In genomic region chr16:93607669-93608101, GRCm38 (mm10) we compare ENCODE assay signal across 8 mouse cellular contexts. TPM values are rescaled to one million over a fixed set of nuclear protein-coding genes. Genes with fewer than 3 reads are reported as not detected.
DNase-seq lines count a peak whose midpoint lies in the region; ATAC-seq lines count a peak whose summit lies in the region.

No protein-coding gene starts in this region.

- DNase-seq in MEL-GATA-1-ER (ENCODE audit: extremely low read depth, low read depth): peak; percentile 76
- peak; percentile 86 for DNase-seq in cerebellum, adult 9-10 months
- peak; percentile 91 for DNase-seq in hindbrain, embryonic 11.5 days (ENCODE audit: low spot score)
- DNase-seq in layer of hippocampus, postnatal 10 days (ENCODE audit: low spot score in 2 of 2): peak; percentile 81 to 85
- peak; percentile 92 for DNase-seq in lung, postnatal 10 days
- peak; percentile 73 for DNase-seq in ovary, postnatal 14 days (ENCODE audit: low spot score)
- DNase-seq in thymus, postnatal 10 days (ENCODE audit: low spot score in 2 of 2): peak; percentile 83 to 89

- peak overlapping the region; percentile 80 for H3K9ac ChIP-seq in hindbrain, embryonic 11.5 days (ENCODE audit: low read depth, low read length)

- no peaks in the 10 kb centered on the region for H3K27me3 ChIP-seq in hindbrain, embryonic 11.5 days (ENCODE audit: control insufficient read depth, insufficient read depth, low read length)

- peak; percentile 19; the same call in 1 of the 2 replicates for ATAC-seq in frontal cortex, adult (ENCODE audit: low TSS enrichment)
- peak; percentile 43; the same call in 1 of the 2 replicates for ATAC-seq in hindbrain, embryonic 11.5 days (ENCODE audit: low FRiP score)

- no peaks in the 10 kb centered on the region for H3K9me3 ChIP-seq in hindbrain, embryonic 11.5 days (ENCODE audit: control insufficient read depth, low read length)

- H3K36me3 ChIP-seq in hindbrain, embryonic 11.5 days (ENCODE audit: control insufficient read depth, insufficient read depth, low read length): no peaks in the 10 kb centered on the region

- H3K4me1 ChIP-seq in hindbrain, embryonic 11.5 days (replicated peaks; ENCODE audit: control insufficient read depth, insufficient read depth, low read length): no peaks in the 10 kb centered on the region

- H3K27ac ChIP-seq in hindbrain, embryonic 11.5 days (ENCODE audit: low read depth, low read length): no peak overlapping the region

- under 1% methylated on average over 32 of the region's 32 CpGs for WGBS in hindbrain, embryonic 11.5 days

- peak overlapping the region; percentile 63 for H3K4me3 ChIP-seq in hindbrain, embryonic 11.5 days (ENCODE audit: low read depth, low read length)

- peak overlapping the region; percentile 61 for H3K4me2 ChIP-seq in hindbrain, embryonic 11.5 days (replicated peaks; ENCODE audit: low read depth, low read length)

RNA-seq across cellular contexts. Expression of gene Cbr1, which starts 2.0 kb away (rescaled TPM):
- 107 and 110 TPM in 2 replicates for polyA plus RNA-seq in hindbrain, embryonic 11.5 days (2014; fragmentation: Nextera tagmentation; extraction: Ambion mirVana)
- total RNA-seq in layer of hippocampus, postnatal 10 days (2021): 10 to 100 TPM; 57.8 to 63.5 TPM

RNA-seq across cellular contexts. Expression of gene Setd4, which starts 3.8 kb away (rescaled TPM):
- polyA plus RNA-seq in hindbrain, embryonic 11.5 days (2014; fragmentation: Nextera tagmentation; extraction: Ambion mirVana): 9.8 and 10.3 TPM in 2 replicates
- total RNA-seq in layer of hippocampus, postnatal 10 days (2021): 10 to 100 TPM in 1 of 2 experiments, 1 to 10 TPM in 1; 8.1 to 10.7 TPM

RNA-seq across cellular contexts. Expression of gene Gm5678, which starts 20.2 kb away (rescaled TPM):
- not detected in 2 replicates for polyA plus RNA-seq in hindbrain, embryonic 11.5 days (2014; fragmentation: Nextera tagmentation; extraction: Ambion mirVana)
- 1 to 10 TPM; 1.6 to 2.2 TPM for total RNA-seq in layer of hippocampus, postnatal 10 days (2021)
